Mouse (Mus musculus) myocyte (in vitro differentiated cells): ENCODE measurements around the gene Phb. TPM values are rescaled to one million over a fixed set of nuclear protein-coding genes. Genes with fewer than 3 reads are reported as not detected.

Experiments used
- H3K27me3 ChIP-seq: one replicate; pipeline ENCODE4 v1.6.1; 2011; ENCODE audit not compliant: control insufficient read depth, insufficient read depth, insufficient read length
- H3K36me3 ChIP-seq: one replicate; pipeline ENCODE4 v1.6.1; 2011; ENCODE audit not compliant: control insufficient read depth, insufficient read depth
- H3K4me2 ChIP-seq: one replicate; pipeline ENCODE4 v1.6.1; 2011; ENCODE audit warnings: low read depth, control low read depth
- H3K4me3 ChIP-seq: one replicate; pipeline ENCODE4 v1.5.1; 2011; ENCODE audit warnings: mild to moderate bottlenecking, control low read depth, moderate library complexity
- H3K79me2 ChIP-seq: one replicate; pipeline ENCODE4 v1.6.1; 2011; ENCODE audit not compliant: control insufficient read depth, insufficient read depth
- H3ac ChIP-seq: one replicate; pipeline ENCODE4 v1.6.1; 2011; ENCODE audit not compliant: control insufficient read depth, insufficient read length
- CEBPB ChIP-seq: IDR thresholded peaks from 2 replicates; pipeline ENCODE4 v1.6.1; 2011; ENCODE audit warnings: mild to moderate bottlenecking, moderate library complexity; ENCODE audit not compliant: poor library complexity, insufficient read depth, severe bottlenecking
- E2F4 ChIP-seq: IDR thresholded peaks from one replicate; pipeline ENCODE4 v1.6.1; 2011; ENCODE audit warnings: mild to moderate bottlenecking, control low read depth, moderate library complexity; ENCODE audit not compliant: insufficient read depth
- MAX ChIP-seq: IDR thresholded peaks from one replicate; pipeline ENCODE4 v1.6.1; 2011; ENCODE audit warnings: low read depth, mild to moderate bottlenecking, control low read depth
- MYOD1 ChIP-seq, 3 experiments: IDR thresholded peaks; one replicate each; pipeline ENCODE4 v1.6.1; 2011; ENCODE audit warnings: control low read depth in 2 of 3, low read depth in 2 of 3, mild to moderate bottlenecking in 2 of 3, moderate library complexity in 1 of 3; ENCODE audit not compliant: insufficient read length in 2 of 3, control insufficient read depth in 1 of 3
- MYOG ChIP-seq, 3 experiments: IDR thresholded peaks; one replicate each; pipeline ENCODE4 v1.6.1; 2011; ENCODE audit warnings: control low read depth in 2 of 3, low read depth in 2 of 3, mild to moderate bottlenecking in 2 of 3; ENCODE audit not compliant: insufficient read length in 2 of 3, control insufficient read depth in 1 of 3, insufficient read depth in 1 of 3
- POLR2A ChIP-seq: IDR thresholded peaks from one replicate; pipeline ENCODE4 v1.6.1; 2011; ENCODE audit warnings: low read depth, mild to moderate bottlenecking, control low read depth, moderate library complexity; ENCODE audit not compliant: insufficient read length
- POLR2AphosphoS2 ChIP-seq: IDR thresholded peaks from one replicate; pipeline ENCODE4 v1.6.1; 2011; ENCODE audit warnings: low read depth, control low read depth; ENCODE audit not compliant: insufficient read length
- REST ChIP-seq: IDR thresholded peaks from one replicate; pipeline ENCODE4 v1.6.1; 2011; ENCODE audit warnings: mild to moderate bottlenecking, control low read depth, moderate library complexity; ENCODE audit not compliant: insufficient read depth, insufficient read length
- SRF ChIP-seq: IDR thresholded peaks from one replicate; pipeline ENCODE4 v1.6.1; 2011; ENCODE audit warnings: low read depth; ENCODE audit not compliant: control insufficient read depth, insufficient read length
- TCF12 ChIP-seq: IDR thresholded peaks from one replicate; pipeline ENCODE4 v1.6.1; 2011; ENCODE audit warnings: mild to moderate bottlenecking, control low read depth; ENCODE audit not compliant: poor library complexity, insufficient read depth, severe bottlenecking
- TCF3 ChIP-seq: IDR thresholded peaks from one replicate; pipeline ENCODE4 v1.6.1; 2011; ENCODE audit warnings: low read depth, control low read depth; ENCODE audit not compliant: insufficient read length
- USF1 ChIP-seq: IDR thresholded peaks from one replicate; pipeline ENCODE4 v1.6.1; 2011; ENCODE audit warnings: low read depth, mild to moderate bottlenecking, control low read depth, moderate library complexity
- polyA plus RNA-seq: library from polyadenylated mRNA; unstranded; fragments of >200 nt; fragmentation: generic; extraction: Trizol; gene quantifications from one replicate; pipeline ENCODE4 v1.2.1, GENCODE M21; 2012; ENCODE audit warnings: missing spikeins

The Phb gene
- polyA plus RNA-seq, 1 experiment: 343 TPM

DNA sequence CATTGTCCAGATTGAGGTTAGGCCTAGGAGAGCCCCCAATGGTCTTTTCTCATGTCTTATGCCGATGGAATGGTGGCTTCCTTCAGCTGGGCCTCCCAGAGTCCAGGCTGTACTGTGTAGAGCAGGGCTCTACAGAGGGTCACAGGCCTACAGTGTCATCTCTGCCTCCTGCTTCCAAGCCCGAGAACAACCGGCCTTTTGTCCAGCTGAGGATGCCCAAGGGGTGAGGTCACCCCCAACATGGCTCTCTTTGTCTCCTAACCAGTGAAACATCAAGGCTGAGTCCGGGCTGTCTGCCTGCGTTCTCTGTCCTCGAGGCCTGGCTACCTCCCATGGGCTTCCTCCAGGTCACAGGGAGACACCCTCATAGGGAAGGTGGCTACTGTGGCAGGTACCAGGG lies 34.3 kb upstream of the Phb start:
- Histone ChIP-seq H3K79me2 (no peaks in the 10 kb centered on the region), H3K36me3 (no peaks in the 10 kb centered on the region), H3ac (no peak overlapping the region), H3K27me3 (peaks cover 15% of the 10 kb centered on the region), H3K4me3 (no peak overlapping the region), H3K4me2 (no peak overlapping the region)
- TF ChIP-seq TCF12 (no peak), USF1 (no peak), TCF3 (no peak)

DNA sequence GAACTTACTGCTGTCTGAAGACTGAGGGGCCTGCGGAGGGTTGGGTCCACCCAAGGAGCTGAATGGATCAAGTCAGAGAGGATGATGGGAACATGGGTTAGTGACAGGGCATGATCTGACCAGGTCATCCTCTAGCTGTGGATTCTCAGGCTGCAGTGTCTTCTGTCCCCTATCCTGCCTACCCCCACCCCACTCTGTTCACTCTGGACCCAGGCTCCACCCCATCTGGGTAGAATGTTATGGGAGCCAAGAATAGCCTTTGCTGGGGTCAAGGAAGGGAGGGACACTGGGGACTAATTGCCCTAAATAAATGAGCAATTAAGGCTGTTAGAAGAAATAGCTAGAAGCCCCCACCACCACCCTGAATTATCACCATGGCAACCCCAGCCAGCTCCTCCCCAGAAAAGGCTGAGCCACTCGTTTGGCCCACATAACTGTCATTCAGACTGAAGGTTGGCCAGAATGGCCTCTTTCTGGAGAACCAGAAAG lies 33.2 kb upstream of the Phb start:
- H3K79me2 ChIP-seq: no peaks in the 10 kb centered on the region
- H3K36me3 ChIP-seq: no peaks in the 10 kb centered on the region
- H3K4me3 ChIP-seq: no peak overlapping the region
- peaks cover 10% of the 10 kb centered on the region for H3K27me3 ChIP-seq
- H3K4me2 ChIP-seq: no peak overlapping the region
- H3ac ChIP-seq: no peak overlapping the region
- TF ChIP-seq TCF3: no peak
- no peak for TF ChIP-seq E2F4
- TF ChIP-seq TCF12: no peak
- no peak for TF ChIP-seq MYOD1 (IDR thresholded peaks at IDR 0.05; ENCODE audit: control insufficient read depth in 1 of 3, insufficient read length in 2 of 3, low read depth in 2 of 3)
- no peak for TF ChIP-seq POLR2AphosphoS2
- TF ChIP-seq MAX: no peak
- no peak for TF ChIP-seq POLR2A
- TF ChIP-seq SRF: no peak

DNA sequence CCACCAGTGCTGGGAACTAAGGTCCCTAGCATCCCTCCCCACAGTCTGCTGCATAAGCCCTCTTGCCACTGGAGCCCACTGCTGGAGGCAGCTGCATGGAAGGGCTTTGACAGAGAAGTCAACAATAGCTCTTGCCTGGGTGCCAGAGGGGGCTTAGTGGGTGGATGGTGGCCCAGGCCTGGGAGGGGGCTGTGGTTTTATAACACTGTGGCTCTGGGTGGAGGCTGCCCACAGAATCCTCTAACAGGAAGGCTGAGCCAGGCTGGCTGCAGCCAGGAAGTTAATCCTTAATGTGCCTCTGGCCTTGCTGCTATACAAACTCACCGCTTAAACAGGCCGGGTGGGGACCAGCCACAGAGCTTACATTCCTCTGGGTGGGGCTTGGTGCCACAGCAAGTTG lies 31.7 kb upstream of the Phb start:
- TF ChIP-seq MYOD1 (IDR thresholded peaks at IDR 0.05; ENCODE audit: control insufficient read depth in 1 of 3, insufficient read length in 2 of 3, low read depth in 2 of 3): peak in 1 of 3 experiments; percentile 36
- no peak for TF ChIP-seq POLR2A
- TF ChIP-seq TCF3: no peak
- TF ChIP-seq SRF: no peak
- no peak for TF ChIP-seq USF1
- no peak for TF ChIP-seq POLR2AphosphoS2
- no peak for TF ChIP-seq MYOG (IDR thresholded peaks at IDR 0.05; ENCODE audit: control insufficient read depth in 1 of 3, insufficient read depth in 1 of 3, insufficient read length in 2 of 3, low read depth in 2 of 3)
- TF ChIP-seq E2F4: no peak
- no peak for TF ChIP-seq CEBPB
- H3K36me3 ChIP-seq: no peaks in the 10 kb centered on the region

GRCm38 (mm10) chr11:95640751-95641150 lies 26.0 kb upstream of the Phb start:
- no peaks in the 10 kb centered on the region for H3K79me2 ChIP-seq

More for the DNA sequence above, 31.7 kb upstream of the Phb start:
- H3K4me2 ChIP-seq: no peak overlapping the region
- H3K4me3 ChIP-seq: no peak overlapping the region
- H3ac ChIP-seq: no peak overlapping the region
- peaks cover 18% of the 10 kb centered on the region for H3K27me3 ChIP-seq
- H3K79me2 ChIP-seq: no peaks in the 10 kb centered on the region

DNA sequence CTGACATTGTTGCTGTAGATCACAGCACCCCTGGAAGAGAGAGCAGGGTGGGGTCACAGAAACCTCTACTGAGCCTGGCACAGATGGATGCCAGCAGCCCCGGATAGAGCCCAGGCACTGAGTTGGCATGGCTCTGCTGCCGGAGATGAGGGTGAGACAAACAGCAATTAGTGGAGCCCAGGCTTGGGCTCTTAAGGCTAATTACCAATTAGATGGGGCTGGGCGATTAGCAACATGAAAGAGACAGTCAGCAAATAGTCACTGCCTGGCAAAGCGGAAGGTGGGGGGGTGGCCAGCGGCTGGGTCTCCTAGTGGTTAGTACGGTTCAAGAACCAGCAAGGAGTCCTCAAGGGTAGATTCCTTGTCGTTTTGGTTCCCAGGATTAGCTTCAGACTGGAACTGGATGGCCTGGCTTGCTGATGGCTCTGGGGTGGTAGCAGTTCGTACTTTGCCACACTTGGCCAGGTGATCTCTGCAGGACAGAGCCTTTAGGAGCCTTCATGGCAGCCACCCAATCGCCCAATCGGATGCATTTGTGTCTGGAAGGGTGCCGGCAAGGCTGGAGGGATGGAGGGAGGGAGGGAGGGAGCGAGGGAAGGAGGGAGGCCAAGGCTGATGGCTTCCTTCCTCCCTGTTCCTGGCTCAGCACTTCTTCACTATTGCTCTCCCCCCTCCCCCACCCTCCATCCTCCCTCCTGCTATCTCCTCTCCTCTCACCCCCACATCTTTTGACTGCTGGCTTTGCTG lies 24.1 kb upstream of the Phb start:
- H3K4me3 ChIP-seq: no peak overlapping the region
- no peak overlapping the region for H3ac ChIP-seq
- no peaks in the 10 kb centered on the region for H3K79me2 ChIP-seq
- peaks cover 42% of the 10 kb centered on the region for H3K27me3 ChIP-seq
- H3K4me2 ChIP-seq: no peak overlapping the region
- no peak for TF ChIP-seq REST
- no peaks in the 10 kb centered on the region for H3K36me3 ChIP-seq

More at GRCm38 (mm10) chr11:95640751-95641150, 26.0 kb upstream of the Phb start:
- no peak overlapping the region for H3K4me2 ChIP-seq
- TF ChIP-seq MAX (no peak), POLR2AphosphoS2 (no peak), MYOD1 (IDR thresholded peaks at IDR 0.05; ENCODE audit: control insufficient read depth in 1 of 3, insufficient read length in 2 of 3, low read depth in 2 of 3) (no peak), REST (no peak), E2F4 (no peak), MYOG (IDR thresholded peaks at IDR 0.05; ENCODE audit: control insufficient read depth in 1 of 3, insufficient read depth in 1 of 3, insufficient read length in 2 of 3, low read depth in 2 of 3) (no peak), TCF3 (no peak), CEBPB (no peak), POLR2A (no peak), SRF (no peak), USF1 (no peak), TCF12 (no peak)
- H3K27me3 ChIP-seq: peaks cover 40% of the 10 kb centered on the region
- no peak overlapping the region for H3K4me3 ChIP-seq
- no peak overlapping the region for H3ac ChIP-seq
- no peaks in the 10 kb centered on the region for H3K36me3 ChIP-seq
